Mouse (Mus musculus) intestine, embryonic 16.5 days (tissue): ENCODE results near the gene Kmt2b. TPM values are rescaled to one million over a fixed set of nuclear protein-coding genes. Genes with fewer than 3 reads are reported as not detected.

Source experiments
- ATAC-seq: fragments of 200-750 bp; cut with Nextera tagmentation; 2 replicates; pipeline ENCODE4 v1.8.0; 2017; ENCODE audit warnings: moderate TSS enrichment, moderate library complexity
- H3K27ac ChIP-seq: fragments of 300-500 bp; sonication (generic); 2 replicates; pipeline ENCODE4 v1.5.1; 2014; ENCODE audit warnings: mild to moderate bottlenecking, low read length
- H3K27me3 ChIP-seq: fragments of 300-500 bp; sonication (generic); replicated peaks from 2 replicates; pipeline ENCODE4 v1.6.1; 2014; ENCODE audit warnings: low read length, control low read depth, mixed read lengths; ENCODE audit not compliant: control insufficient read depth, insufficient read depth
- H3K36me3 ChIP-seq: fragments of 300-500 bp; sonication (generic); 2 replicates; pipeline ENCODE4 v1.6.1; 2014; ENCODE audit warnings: low read length, control low read depth; ENCODE audit not compliant: control insufficient read depth, insufficient read depth
- H3K4me1 ChIP-seq: fragments of 300-500 bp; sonication (generic); 2 replicates; pipeline ENCODE4 v1.6.1; 2014; ENCODE audit warnings: low read length, control low read depth, mixed read lengths; ENCODE audit not compliant: control insufficient read depth, insufficient read depth
- H3K4me2 ChIP-seq: fragments of 300-500 bp; sonication (generic); 2 replicates; pipeline ENCODE4 v1.6.1; 2014; ENCODE audit warnings: low read depth, low read length, control low read depth
- H3K4me3 ChIP-seq: fragments of 300-500 bp; sonication (generic); 2 replicates; pipeline ENCODE4 v1.5.1; 2014; ENCODE audit warnings: mild to moderate bottlenecking, low read length
- H3K9ac ChIP-seq: fragments of 300-500 bp; sonication (generic); 2 replicates; pipeline ENCODE4 v1.6.1; 2014; ENCODE audit warnings: low read depth, low read length
- H3K9me3 ChIP-seq: fragments of 300-500 bp; sonication (generic); 2 replicates; pipeline ENCODE4 v1.6.1; 2016; ENCODE audit warnings: low read length, control low read depth; ENCODE audit not compliant: control insufficient read depth
- WGBS: fragments of 180-500 bp; shearing (Covaris S2); extraction: QIAGEN DNeasy Blood & Tissue Kit; methylation state at CpG from one replicate; pipeline ENCODE4 v1.1.7; 2014; 5-methylcytosine and 5-hydroxymethylcytosine counted together
- polyA plus RNA-seq: library from polyadenylated mRNA; unstranded; fragments of >200 nt; fragmentation: Nextera tagmentation; extraction: Ambion mirVana; gene quantifications from 2 replicates; pipeline ENCODE4 v1.2.1, GENCODE M21; 2015

The Kmt2b gene
- 6.8 and 7.1 TPM in 2 replicates for polyA plus RNA-seq

DNA sequence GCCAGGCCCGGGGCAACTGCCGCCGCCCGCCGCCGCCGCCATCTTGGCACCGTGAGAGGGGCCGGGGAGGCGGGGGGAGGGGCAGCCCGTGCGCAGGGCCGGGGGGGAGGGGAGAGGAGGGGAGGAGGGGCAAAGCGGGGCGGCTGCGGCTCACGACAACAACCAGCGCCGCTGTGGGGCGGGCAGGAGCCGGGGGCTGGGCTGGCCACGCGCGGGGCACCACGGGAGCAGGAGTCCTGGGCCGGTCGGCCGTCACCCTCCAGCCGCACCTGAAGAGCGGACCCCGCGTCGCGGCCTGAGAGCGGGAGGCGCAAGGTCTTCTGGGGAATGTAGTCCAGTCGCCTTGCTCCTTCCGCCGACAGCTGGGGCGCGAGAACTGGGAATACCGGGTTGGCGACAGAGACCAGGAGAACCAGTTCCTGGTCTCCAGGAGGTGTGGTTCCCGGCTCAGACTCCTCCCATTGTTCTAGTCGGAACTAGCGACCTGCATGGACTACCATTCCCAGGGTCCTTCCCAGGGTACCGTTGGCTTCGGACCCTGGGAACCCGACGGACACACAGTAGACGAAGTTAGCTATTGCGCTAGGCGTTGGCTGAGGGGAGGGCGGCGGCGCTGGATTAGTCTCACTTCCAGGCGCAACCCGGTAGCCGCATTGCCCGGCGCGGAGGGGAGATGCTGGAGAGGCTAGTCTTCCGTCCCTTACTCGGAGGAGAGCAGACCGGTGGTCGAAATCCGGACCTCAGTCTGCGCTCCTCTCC, at the start of gene Kmt2b:
TSS of gene Kmt2b (minus strand) at position 51 of the 759 bp plus-strand sequence.
- ATAC-seq, result peak; percentile 94
- peak within 1 kb of the TSS; percentile 87 for H3K4me2 ChIP-seq
- H3K9me3 ChIP-seq, result no peaks in the 10 kb centered on the region
- 0% methylated on average over 51 of the region's 68 CpGs for WGBS
- H3K4me1 ChIP-seq, result peaks cover 22% of the 10 kb centered on the region
- H3K27me3 ChIP-seq, result no peaks in the 10 kb centered on the region
- H3K36me3 ChIP-seq, result peaks cover 16% of the 10 kb centered on the region
- H3K9ac ChIP-seq, result peak within 1 kb of the TSS; percentile 95
- peak within 1 kb of the TSS; percentile 98 for H3K4me3 ChIP-seq
- H3K27ac ChIP-seq, result peak within 1 kb of the TSS; percentile 96

DNA sequence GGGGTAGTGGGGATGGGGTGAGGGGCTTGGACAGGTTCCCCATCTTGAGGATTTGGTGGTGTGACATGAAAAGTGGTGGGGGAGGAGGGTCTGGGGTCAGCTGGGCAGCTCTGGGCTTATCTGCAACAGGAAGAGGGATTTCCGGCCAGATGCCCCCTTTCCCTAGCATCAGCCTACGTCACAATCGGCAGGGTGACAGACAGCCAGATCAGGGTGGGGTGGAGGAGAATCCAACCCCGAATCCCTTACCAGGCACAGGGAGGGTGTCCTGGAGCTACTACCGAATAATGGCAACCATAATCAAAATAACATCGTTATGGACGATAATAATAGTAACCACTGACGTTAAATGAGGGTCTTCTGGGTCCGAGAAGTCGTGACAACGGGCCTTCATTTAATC, 47.9 kb upstream of the Kmt2b start:
- Histone ChIP-seq H3K36me3 (peaks cover 8% of the 10 kb centered on the region), H3K9ac (no peak overlapping the region), H3K9me3 (no peaks in the 10 kb centered on the region), H3K4me2 (no peak overlapping the region), H3K4me3 (no peak overlapping the region), H3K27ac (no peak overlapping the region), H3K27me3 (peaks cover 39% of the 10 kb centered on the region), H3K4me1 (peaks cover 5% of the 10 kb centered on the region; the same call in 1 of the 2 replicates)
- ATAC-seq, result no peak
- 22% methylated on average over 11 of the region's 11 CpGs for WGBS

DNA sequence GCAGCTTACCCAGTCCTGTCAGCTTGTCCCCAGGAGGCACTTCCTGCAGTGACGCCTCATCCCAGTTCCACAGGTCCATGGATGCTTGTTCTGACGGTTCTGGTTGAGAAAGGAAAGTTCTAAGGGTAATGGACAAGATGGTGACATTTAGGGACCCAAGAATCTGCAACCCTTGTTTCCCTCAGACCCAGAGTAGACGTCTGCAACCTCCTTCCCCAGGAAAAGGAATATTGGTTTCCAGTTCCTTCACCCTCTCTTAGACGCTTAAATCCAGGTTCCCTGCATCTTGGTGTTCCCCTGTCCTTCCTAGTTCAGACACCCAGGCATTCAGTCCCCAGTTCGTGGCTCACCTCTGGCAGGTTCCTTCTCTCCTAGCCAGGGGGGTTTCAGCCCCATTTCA, 47.2 kb upstream of the Kmt2b start, which contains the start of gene Etv2:
TSS of gene Etv2 (minus strand) at position 101 of the 400 bp plus-strand sequence.
- H3K4me2 ChIP-seq, result peak within 1 kb of the TSS; percentile 35
- H3K9me3 ChIP-seq, result no peaks in the 10 kb centered on the region
- WGBS, result 10% methylated on average over 5 of the region's 5 CpGs
- peaks cover 5% of the 10 kb centered on the region; the same call in 1 of the 2 replicates for H3K4me1 ChIP-seq
- H3K36me3 ChIP-seq, result peaks cover 3% of the 10 kb centered on the region; the same call in 1 of the 2 replicates
- no peak within 1 kb of the TSS; the same call in 1 of the 2 replicates for H3K4me3 ChIP-seq
- no peak within 1 kb of the TSS for H3K27ac ChIP-seq
- H3K9ac ChIP-seq, result no peak within 1 kb of the TSS
- no peak for ATAC-seq
- peaks cover 41% of the 10 kb centered on the region for H3K27me3 ChIP-seq

DNA sequence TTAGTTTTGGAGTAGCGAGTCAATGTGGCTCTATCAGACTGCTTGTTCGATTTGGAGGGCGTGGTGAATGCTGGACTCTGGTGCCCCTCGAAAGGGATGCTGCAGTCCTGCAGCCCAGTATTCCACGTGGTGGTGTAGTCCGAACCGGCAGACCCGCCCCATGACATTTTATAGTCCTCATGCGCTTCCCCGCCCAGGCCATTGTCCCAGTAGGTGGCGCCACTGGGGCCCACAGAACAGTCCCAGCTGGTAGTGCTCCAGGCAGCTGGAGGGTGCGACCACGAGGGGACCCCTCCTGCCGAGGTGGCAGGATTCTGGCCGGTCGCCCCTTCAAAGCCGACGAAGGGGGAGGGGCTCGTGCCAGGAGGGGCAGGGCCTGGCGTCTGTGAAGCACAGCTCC, 46.1 kb upstream of the Kmt2b start:
- Histone ChIP-seq H3K4me2 (peak overlapping the region; percentile 35), H3K9me3 (no peaks in the 10 kb centered on the region), H3K4me1 (peaks cover 5% of the 10 kb centered on the region; the same call in 1 of the 2 replicates), H3K27ac (no peak overlapping the region), H3K36me3 (no peaks in the 10 kb centered on the region), H3K4me3 (no peak overlapping the region; the same call in 1 of the 2 replicates), H3K9ac (no peak overlapping the region), H3K27me3 (peaks cover 41% of the 10 kb centered on the region)
- peak; percentile 75 for ATAC-seq
- 2% methylated on average over 20 of the region's 20 CpGs for WGBS

DNA sequence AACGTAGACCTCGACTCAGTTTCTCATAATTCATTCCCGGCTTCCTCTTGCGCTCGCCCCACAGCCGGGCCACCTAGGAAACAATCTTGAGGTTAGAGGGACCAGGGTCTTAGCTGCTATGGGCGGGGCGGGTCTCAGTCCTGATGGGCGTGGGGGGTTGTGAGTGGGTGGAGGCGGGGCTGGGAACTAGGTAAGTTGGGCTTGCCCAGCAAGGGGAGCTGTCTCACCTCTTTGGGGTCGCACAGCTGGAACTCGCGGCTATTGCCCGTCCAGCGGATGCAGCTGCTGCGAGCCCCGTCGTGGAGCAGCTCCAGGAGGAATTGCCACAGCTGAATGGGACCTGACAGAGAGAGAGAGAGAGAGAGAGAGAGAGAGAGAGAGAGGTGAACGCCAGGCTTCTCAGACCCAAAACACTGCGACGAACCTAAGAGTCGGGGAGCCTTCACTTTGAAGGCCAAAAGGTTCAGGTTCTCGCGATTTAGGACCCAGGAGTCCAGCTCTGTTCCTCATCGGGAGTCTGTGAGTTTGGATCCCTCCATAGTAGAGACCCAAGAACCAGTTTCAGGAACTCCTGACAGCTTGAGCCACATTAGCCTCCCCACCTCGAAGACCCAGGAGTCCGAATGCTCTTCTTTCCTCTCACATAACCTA, 45.4 kb upstream of the Kmt2b start:
- 0 out of 2 replicates have a peak, but pooled peaks cover 5% of the 10 kb centered on the region for H3K4me1 ChIP-seq
- no peak overlapping the region; the same call in 1 of the 2 replicates for H3K4me3 ChIP-seq
- 6% methylated on average over 26 of the region's 27 CpGs for WGBS
- ATAC-seq, result no peak
- peaks cover 41% of the 10 kb centered on the region for H3K27me3 ChIP-seq
- H3K27ac ChIP-seq, result no peak overlapping the region
- no peak overlapping the region for H3K4me2 ChIP-seq
- no peaks in the 10 kb centered on the region for H3K9me3 ChIP-seq
- no peak overlapping the region for H3K9ac ChIP-seq
- no peaks in the 10 kb centered on the region for H3K36me3 ChIP-seq

DNA sequence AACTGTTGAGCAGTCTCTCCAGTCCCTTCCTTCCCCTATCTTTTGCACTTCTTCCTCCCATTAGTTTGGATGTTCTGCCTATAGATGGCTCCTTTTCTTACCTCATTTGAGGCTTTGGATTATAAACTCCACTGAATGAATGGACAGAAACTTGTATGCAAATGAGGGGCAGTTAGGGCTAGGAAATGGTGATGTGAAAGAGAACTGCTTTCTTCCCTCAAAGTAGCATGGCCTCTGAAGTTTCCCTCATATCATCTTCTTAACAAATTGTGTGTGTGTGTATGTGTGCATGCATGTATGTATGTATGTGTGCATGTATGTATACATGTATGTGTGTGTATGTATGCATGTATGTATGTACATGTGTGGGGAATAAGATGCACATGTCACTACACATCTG, 40.5 kb upstream of the Kmt2b start:
- H3K4me2 ChIP-seq, result no peak overlapping the region
- no peaks in the 10 kb centered on the region for H3K36me3 ChIP-seq
- H3K4me3 ChIP-seq, result no peak overlapping the region
- H3K9ac ChIP-seq, result no peak overlapping the region
- H3K27me3 ChIP-seq, result peaks cover 15% of the 10 kb centered on the region
- H3K9me3 ChIP-seq, result no peaks in the 10 kb centered on the region
- H3K27ac ChIP-seq, result no peak overlapping the region
- peaks cover 7% of the 10 kb centered on the region for H3K4me1 ChIP-seq
- no peak for ATAC-seq

DNA sequence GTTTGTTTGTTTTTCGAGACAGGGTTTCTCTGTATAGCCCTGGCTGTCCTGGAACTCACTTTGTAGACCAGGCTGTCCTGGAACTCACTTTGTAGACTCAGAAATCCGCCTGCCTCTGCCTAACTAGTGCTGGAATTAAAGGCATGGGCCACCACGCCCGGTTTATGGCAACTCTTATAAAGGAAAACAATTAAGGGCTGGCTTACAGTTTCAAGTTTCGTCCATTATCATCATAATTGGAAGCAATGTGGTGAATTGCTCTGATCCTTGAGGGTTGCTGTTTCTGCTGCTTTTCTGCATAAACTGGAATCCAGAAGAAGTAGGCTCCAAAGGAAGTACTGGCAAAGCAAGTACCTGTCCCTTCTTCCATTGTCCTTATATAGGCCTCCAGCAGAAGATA, 38.1 kb upstream of the Kmt2b start:
- no peak overlapping the region for H3K27ac ChIP-seq
- H3K9ac ChIP-seq, result no peak overlapping the region
- H3K4me1 ChIP-seq, result peaks cover 7% of the 10 kb centered on the region
- 80% methylated on average over 5 of the region's 5 CpGs for WGBS
- peaks cover 4% of the 10 kb centered on the region; the same call in 1 of the 2 replicates for H3K27me3 ChIP-seq
- ATAC-seq, result no peak
- H3K4me2 ChIP-seq, result no peak overlapping the region
- peaks cover 6% of the 10 kb centered on the region; the same call in 1 of the 2 replicates for H3K36me3 ChIP-seq
- H3K4me3 ChIP-seq, result no peak overlapping the region
- H3K9me3 ChIP-seq, result no peaks in the 10 kb centered on the region

DNA sequence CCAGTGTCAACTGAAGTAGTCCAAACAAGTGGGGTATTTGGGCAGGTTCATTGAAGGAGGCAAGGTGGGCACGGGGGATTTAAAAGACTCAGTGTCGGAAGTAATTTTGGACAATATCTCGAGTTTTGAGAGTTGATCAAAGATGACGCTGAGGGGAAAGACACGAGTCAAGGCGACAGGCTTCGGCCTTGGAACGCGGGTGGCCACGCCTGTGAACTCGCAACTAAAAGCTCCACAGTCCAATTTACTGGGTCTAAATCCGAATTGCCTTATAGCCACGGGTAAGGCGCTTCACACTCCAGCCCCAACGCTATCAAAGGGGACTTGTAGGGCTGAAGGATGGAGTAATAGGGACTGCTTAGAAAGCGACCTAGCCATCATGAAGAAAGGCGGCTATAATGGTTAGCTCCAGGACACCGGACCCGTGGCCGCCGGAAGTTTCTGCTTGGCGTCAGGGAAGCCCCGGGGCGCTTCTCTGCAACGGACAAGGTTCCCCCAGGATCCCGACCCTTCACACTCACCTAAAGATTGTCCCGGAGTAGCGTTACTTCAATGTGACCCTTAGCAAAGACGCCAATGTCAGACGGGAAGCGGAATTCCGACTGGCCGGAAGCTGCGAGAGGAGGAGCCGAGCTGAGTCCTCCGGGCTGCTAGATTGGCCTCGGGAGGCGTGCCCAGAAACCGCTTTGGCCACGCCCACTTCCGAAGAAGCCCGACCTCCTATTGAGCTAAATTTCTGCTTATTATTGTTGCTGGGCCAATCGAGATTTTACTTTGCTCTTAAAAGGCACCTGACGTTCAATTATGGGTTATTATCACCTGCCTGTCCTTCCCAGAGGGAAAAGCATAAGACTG, 37.2 kb upstream of the Kmt2b start, which contains the start of gene Cox6b1:
TSS of gene Cox6b1 (minus strand) at position 622 of the 855 bp plus-strand sequence.
- Histone ChIP-seq H3K36me3 (peaks cover 6% of the 10 kb centered on the region; the same call in 1 of the 2 replicates), H3K4me3 (peak within 1 kb of the TSS; percentile 88), H3K4me1 (peaks cover 7% of the 10 kb centered on the region), H3K9ac (peak within 1 kb of the TSS; percentile 88), H3K27ac (peak within 1 kb of the TSS; percentile 70), H3K27me3 (no peaks in the 10 kb centered on the region), H3K4me2 (peak within 1 kb of the TSS; percentile 84), H3K9me3 (no peaks in the 10 kb centered on the region)
- WGBS, result 2% methylated on average over 44 of the region's 44 CpGs
- peak; percentile 97 for ATAC-seq

DNA sequence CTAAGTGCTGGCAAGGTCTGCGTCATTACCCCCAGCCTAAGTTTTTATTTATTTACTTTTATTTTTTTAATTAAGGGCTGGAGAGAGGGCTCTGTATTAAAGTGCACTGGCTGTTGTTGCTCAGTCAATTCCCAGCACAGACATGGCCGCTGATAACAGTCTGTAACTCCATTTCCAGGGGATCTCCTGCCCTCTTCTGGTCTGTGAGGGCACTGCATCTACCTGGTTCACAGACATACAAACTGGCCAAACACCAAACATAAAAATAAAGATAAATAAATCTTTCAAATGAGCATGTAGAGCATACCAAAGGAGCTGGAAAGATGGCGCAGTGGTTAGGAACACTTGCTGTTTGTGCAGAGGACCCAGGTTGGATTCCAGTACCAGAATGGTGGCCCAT, 30.7 kb upstream of the Kmt2b start:
- Histone ChIP-seq H3K9me3 (no peaks in the 10 kb centered on the region), H3K36me3 (peaks cover 28% of the 10 kb centered on the region)
- 87% methylated on average over 3 of the region's 3 CpGs for WGBS

More for the DNA sequence above, 30.7 kb upstream of the Kmt2b start:
- Histone ChIP-seq H3K9ac (no peak overlapping the region), H3K4me1 (no peaks in the 10 kb centered on the region), H3K4me2 (no peak overlapping the region), H3K27me3 (no peaks in the 10 kb centered on the region), H3K4me3 (no peak overlapping the region), H3K27ac (no peak overlapping the region)
- no peak for ATAC-seq
